Mouse (Mus musculus) ovary, adult 18-20 months (tissue): ENCODE measurements around the gene Adamts13.
A peak's percentile ranks its signal among the peaks of the same experiment; 100 is the strongest.

Experiments used
- DNase-seq: peaks from one replicate; pipeline ENCODE4 v3.0.0; 2022; ENCODE audit warnings: low spot score, mixed read lengths

Adamts13 gene

DNA sequence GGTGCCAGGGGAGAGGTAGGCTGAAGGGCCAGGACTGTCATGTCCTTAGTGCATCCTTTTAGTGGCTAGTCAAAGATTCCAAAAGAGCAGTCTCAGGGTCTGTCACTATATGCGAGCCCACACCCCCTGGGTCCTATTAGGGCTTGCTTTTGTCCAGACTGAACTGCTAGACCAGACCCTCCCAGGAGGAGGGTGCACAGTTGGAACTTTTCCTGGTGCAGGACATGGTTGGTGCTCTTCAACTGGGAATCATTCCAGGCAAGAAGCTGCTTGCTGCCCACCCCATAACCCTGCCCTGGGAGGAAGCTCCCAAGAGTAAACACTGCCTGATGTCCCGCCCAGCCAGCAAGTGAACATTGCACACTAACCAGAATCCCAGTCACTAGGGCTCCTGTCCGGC is at the start of gene Adamts13:
Gene Adamts13, plus strand, starts transcription at position 301 of the 400 bp plus-strand sequence.
- no peak for DNase-seq

DNA sequence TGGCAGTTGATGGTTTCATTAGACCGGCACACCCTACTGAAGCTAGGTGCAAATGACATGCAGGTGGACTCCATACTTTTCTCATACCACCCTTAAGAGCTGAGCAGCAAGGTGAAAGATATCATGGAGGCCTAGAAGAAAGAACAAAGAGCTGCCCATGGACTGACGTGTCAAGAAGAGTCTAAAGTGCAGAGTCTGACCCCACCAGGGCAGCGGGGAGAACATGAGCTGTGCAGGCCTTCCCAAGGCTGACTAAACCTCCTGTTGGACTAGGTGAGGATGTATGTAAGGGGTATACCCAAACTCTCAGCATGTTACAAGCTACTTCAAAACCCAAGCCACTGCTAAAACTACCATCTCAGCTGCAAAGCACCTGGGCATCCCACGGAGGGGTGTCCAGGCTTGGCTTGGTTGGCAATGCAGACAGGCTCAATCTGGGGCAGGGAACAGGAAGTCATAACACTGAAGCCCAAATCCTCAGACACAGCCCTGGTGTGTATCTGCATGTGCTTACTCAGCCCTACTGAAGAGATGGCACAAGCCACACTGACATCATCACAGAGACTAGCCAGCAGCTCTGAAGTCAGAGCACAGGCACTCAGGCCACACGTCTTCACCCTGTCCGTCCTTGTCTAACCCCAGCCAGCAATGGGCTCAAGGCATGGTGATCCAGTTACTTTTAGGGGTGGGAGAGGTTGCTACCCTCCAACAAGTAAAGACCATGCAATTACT is 45.3 kb upstream of the Adamts13 start:
- DNase-seq = no peak

DNA sequence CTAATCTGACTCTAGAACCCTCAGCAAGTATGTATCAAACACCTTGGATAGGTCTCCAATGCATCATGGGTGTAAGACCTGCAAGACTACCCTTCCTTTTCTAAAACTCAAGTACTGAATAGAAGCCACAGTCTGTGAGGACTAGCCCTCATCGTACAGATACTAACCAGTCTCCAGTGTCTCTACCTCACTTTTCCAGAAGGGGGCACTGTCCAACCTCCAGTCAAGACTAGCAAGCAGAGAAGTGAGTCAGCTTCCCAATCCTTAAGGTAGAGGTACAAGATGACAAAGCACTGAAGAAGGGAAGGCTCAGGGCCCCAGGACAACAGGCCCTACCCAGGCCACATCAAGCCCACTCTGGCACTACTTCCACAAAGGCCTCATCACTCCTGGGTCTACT is 42.8 kb upstream of the Adamts13 start:
- DNase-seq = no peak

DNA sequence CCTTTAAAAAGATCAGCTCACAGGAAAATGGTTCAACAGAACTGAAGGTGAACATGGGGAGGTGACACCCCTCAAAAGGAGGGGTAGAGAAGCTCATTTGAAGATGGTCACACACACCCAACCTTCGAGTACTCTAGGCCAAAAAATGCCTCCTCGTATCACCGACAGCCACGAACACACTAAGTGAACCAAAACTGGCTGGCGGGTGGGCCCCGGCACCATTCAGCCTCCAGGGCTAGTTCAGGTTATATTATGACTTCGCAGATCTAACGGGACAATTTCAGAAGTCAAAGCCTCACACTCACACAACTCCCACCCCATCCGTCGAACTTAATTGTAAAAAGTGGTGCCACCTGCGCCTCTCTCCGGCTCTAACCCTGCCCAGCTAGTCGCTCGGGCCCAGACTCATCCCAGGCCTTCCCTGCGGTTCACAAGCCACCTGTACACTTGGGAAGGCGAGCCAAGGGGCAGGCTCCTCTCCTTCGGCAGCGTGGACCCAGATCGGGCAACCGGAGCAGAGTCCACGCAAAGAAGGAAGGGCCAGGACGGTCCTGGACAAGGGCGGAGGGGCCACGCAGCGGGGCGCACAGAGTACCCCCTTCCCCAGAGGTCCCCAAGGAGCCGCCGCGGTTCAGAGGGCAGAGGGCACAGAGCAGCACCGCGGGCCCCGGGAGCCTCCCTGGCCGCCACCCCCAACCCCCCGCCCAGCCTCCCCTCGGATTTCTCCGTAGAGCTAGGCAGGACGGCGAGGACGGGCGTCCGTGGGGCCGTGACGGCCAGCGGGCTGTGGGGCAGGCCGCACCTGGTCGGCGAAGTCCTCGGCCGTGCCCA is 40.5 kb upstream of the Adamts13 start:
- no peak for DNase-seq

DNA sequence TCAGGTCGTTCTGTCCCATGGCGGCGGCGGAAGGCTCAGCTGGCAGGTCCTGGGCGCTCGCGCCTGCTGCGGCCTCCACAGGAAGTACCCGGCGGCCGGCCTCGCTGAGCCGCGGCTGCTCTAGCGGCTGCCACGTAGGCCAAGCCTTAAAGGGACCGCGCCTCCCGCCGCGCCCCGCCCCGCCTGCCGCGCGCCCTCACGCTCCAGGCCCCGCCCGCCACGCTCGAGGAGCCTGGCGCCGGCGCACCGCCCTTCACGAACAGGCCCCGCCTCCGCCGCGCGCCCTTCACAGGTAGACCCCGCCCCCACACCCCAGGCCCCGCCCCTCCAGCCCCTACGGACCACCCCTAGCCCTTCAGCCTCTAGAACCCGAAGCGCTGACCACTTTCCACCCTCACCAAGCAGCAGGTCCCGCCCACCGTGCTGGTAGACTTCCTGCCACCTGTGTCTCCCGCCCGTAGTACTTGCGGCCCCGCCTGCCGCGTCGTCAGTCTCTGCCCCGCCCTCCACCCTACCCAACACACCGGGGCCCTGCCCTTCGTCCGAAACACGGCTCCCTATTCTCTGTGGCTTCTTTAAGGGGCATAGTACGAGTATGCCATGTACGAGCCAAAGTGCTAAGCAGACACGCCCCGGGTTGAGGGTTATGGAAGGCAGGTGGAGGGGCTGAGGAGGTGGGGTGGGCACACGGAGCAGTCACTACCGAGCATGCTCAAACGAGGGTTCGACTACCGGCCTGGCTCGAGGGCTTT is 39.7 kb upstream of the Adamts13 start, which contains the start of the genes Surf4 and Stkld1:
Gene Surf4, minus strand, starts transcription at position 625 of the 752 bp plus-strand sequence.
Gene Stkld1, plus strand, starts transcription at position 744 of the 752 bp plus-strand sequence.
- DNase-seq = peak; percentile 94

DNA sequence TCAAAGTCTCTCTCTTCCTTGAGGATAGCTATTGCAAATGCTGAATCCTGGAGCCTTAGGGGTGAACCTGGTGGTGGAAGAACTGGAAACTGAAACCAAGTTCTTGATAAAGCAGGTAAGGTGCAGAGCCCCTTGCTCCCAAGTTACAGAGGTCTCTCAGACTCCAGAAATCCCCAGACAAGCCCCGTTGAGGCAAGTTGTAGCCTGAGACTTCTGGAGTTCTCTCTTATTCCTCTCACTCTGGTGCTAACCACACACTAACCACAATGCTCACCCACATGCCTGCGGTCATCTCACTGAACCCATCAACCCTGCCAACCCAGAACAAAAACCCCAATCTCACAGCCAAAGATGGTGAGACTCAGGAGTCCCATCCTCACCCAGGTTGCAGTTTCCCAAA is 37.9 kb upstream of the Adamts13 start:
- no peak for DNase-seq

DNA sequence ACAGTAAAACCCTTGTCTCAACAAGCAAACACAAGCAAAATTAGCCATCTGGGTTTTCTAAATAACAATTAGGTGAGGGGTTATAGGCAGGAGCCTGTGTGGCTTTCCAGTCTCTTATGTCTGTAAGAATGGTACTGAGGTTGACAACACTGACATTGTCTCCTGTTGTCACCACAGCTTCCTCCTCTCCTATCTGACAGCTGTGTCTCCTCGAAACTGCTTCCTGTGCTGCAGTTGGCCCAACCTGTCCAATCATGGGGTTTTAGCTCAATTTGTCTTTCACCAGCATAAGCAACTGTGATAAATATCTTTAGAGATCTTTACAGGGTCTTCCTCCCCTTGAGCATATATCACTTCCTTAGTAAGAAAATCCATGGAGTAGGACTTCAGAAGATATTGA is 36.8 kb upstream of the Adamts13 start:
- no peak for DNase-seq

DNA sequence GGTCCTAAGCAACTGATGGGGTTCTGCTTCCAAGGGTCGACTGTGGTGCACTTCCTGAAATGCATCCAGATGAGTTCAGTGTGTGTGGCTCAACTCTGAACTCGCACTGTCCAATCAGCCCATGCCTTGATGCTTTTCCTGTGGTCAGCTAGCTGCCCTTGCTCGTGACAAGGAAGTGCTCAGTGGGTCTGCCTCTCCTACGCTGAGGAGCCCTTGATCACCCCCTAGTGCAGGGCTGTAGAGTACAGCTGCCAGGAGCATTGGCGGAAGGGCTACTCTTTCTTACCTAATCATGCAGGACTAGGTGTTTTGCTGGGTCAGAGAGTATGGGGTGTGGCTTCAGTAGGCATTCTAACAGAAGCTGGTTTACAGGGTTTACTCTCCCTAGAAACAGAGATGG is 31.7 kb upstream of the Adamts13 start:
- no peak for DNase-seq

DNA sequence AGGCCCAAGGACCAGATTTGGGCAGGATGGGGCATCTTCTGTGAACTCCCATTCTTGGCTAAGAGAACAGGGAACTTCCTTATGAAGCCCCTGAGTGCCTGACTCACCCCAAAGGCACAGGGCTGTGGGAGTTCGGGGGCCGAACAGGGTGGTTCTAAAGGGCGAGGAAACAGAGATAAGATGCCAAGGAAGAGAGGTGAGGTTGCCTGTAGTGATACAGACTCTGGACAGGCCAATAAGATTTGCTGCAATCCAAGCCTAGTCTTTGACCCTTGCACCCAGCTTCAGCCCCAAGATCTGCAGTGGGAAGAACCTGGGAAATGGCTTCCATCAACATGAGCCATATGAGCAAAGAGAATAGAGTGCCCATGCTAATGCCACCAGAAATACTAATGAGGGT is 30.0 kb upstream of the Adamts13 start:
- DNase-seq = no peak

DNA sequence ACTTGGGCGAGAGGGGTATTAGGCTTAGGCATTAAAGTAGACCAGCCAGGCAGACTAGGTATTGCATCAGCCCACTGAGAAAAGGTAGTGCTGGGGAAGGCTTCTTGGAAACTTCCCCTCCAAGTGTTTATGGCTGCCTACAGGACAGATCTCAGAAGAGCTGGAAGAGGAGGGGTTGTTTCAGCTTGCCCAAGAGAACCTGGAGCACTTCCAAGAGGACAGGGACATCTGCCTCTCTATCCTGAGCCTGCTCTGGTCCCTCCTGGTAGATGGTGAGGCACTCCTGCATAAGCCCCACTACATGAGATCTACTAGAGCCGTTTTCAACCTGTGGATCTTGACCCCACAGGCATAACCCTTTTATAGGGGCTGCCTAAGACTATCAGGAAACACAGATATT is 22.8 kb upstream of the Adamts13 start:
- DNase-seq = no peak

DNA sequence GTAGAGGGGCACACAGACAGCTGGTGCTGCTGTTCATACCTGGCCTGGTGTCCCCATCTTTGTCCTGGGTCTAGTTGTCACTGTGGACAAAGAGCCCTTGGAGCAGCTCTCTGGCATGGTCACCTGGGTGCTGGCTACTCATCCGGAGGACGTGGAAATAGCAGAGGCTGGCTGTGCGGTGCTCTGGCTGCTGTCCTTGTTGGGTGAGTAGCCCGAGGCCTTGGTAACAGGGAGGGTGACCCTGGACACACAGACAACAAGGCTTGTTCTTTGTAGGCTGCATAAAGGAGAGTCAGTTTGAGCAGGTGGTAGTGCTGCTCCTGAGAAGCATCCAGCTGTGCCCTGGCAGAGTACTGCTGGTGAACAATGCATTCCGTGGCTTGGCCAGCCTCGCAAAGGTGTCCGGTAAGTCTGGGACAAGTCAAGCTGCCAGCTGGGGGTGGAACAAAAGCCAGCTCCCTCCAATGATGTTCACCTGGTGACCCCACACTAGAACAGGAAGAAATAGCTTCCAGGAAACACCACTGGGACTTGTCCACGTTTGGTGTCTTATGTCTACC is 21.8 kb upstream of the Adamts13 start:
- DNase-seq = no peak

DNA sequence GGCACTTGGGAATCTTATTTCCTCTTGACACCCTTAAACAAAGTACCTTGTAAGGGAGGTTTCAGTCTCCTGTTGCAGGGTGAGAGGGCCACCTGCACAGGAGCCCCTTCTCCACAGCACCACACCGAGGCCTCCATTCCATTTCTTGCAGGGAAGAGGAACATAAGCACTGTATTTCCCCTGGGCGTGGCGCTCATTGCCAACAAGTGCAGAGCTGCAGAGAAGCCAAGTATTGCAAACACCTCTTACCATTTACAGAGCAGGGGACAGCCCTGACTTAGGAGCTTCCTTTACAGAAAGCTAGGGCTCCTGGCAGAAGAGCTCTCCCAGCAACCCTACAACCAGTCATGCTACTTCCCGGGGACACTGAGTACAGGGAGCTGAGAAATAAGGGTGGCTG is 21.0 kb upstream of the Adamts13 start:
- DNase-seq = no peak

DNA sequence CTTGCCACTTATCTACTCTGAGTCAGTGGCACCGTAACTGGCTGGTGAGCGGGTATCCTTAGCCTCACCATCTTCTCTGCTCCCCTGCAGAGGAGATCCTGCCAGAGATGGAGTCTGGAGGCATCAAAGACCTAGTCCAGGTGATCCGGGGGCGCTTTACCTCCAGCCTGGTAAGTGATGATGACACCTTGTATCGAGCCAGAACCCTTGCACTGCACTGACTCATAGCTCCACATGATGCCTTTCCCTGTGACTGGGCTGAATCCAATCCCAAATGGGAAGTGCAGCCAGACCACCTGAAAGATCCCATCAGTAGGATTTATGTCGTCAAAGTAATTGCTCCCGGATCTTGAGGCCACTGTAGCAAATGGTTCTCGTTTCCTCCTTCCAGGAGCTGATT is 20.4 kb upstream of the Adamts13 start:
- no peak for DNase-seq

DNA sequence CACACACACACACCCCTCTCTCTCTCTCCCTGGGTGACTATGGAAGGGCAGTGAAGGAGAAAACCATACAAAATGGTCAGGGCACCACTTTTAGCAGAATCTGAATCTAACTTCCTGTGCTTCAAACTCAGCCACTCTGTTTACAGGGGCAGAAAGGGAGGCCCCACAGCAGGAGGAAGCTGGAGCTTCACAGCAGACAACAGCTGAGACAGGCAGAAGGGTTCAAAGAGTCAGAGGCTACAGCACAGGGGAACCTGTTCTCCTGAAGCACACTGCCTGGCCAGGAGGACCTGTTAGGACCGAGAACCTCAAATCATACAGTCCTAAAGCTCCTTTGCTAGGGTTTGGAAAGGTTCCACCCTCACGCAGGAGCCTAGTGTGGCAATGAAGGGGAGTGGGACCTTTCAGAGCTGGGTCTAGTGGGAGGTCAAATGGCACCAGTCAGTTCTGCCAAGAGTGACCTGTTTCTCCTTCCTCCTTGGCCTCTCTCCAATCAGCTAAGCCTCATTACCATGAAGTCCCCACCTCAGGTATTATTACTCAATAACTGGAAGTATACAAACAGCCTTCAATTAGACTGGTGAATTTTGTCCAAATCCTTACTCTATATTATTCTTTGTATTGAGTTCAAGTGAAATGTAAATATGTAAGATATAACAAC is 18.4 kb upstream of the Adamts13 start:
- no peak for DNase-seq

DNA sequence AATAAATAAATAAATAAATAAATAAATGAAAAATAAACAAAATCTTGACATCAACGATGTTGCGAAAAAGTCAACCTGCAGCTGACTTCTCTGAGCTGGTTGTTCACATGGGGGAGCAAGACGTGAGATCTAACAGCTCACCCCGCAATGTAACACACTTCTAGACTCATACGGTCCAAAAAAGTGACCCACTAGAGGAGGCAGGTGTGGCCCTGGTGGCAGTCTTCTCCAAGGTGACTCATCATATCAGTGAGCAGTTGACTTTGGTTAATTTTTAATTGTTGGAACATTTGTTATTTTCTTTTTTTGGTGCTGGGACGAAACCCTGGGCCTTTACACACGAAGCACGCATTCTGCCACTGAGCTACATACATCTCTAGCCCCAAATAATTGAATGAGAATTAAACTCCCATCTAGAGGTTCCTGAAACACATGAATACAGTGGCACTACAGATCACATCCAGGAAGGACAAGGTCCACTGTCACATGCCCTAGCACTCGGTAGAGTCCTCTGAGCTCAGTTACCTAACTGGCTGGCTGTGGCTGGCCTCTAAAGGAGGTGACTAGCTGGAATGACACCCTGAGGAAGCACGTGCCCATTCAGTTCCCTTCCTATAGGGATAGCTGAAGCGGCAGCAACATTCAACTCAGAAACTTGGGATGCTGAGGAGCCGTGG is 16.3 kb upstream of the Adamts13 start:
- DNase-seq = no peak

DNA sequence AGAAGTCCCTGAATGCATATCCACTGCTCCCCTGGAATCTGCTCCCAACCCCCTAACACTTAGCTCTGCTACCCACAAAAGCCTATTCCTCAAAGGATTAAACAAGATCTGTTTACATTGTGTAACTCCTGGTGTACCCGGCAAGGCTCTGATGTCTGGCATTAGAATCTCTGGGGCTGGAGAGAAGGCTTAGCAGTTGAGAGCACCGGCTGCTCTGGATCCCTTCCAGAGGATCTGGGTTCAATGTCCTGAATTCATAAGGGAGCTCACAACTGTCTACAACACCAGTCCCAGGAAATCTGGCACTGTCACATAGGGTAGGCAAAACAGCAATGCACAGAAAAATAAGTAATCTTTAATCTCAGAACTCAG is 15.7 kb upstream of the Adamts13 start:
- no peak for DNase-seq

DNA sequence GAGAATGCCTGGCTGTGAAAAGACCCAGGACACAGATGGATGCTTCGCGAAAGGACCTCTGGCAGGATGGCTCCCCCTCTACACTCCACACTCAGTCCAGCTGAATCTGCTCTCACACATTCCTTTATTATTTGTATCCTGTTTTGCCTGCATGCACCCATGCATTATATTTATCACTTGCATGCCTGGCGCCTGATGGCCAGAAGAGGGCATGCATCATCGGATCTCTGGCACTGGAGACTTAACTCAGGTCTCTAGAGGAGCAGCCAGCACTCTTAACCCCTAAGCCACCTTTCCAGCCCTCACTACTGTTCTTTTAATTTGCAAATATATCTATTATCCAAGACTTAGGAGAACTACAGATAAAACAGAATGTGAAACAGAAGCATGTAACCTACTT is 12.5 kb upstream of the Adamts13 start:
- no peak for DNase-seq

DNA sequence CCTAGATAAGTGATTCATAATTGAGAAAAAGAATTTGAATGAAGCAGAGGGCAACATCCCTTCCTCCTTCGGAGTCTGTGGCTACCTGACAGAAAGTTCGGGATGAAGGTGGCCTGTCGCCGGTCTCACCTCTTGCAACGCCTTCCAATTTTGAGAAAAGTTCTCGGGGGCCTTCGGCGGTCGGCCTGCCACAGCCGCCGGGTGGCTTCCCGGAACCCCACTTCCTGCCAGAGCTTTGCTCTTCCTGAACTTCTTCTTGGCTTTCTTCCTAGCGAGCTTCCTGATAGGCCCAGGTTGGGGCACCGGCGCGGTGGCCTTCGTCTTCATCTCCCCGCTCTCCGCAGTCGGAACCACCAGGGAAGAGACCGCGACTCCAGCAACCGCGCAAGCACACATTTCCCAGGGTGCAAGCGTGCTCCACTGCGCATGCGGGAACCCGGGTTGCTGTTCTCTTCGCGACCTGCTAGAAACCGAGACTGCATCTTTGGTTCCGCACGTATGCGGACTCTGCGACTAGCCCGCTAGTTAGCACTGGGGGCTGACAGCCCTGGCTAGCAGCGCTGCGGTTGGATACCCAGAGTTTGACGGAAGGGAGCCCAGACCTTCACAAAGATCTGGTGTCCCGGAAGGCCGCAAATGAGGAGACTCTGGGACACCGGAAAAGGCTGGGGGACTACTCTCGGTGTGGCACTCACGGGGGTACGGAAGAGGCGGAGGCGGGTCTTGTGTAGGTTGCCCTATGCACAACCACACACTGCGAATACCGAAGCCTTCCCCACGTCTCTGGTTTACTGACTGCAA is 9.1 kb upstream of the Adamts13 start, which contains the start of gene Rexo4:
Gene Rexo4, minus strand, starts transcription at position 464 of the 801 bp plus-strand sequence.
- peak; percentile 88 for DNase-seq

DNA sequence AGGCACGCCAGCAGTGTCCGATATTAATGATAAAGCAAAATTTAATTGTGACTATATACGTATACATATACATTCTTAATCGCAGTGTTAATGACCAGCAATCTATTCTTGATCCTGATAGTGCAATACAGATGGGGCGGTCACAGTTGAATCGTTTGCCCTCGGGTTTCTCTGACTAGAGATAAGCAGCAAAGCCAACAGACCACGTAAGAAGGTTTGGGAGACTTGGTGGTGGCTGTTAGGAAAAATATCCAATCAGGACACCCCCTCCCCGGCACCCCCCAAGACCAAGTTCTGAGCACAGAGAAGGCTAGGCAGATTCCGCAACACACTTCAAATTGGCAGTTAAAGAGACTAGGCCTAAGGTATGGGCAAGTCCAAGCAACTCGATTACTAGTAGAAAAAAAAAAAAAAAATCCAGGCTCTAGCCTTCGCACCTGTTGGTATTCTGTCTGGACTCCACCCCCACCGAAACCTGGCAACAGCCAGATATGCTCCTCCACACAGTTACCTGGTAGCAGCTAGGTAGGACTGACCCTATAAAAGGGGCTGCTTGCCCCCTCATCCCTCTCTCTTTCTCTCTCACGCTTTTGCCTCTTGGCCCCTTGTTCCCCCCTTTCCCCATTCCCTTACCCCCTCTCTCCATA is 8.4 kb upstream of the Adamts13 start:
- DNase-seq = no peak

DNA sequence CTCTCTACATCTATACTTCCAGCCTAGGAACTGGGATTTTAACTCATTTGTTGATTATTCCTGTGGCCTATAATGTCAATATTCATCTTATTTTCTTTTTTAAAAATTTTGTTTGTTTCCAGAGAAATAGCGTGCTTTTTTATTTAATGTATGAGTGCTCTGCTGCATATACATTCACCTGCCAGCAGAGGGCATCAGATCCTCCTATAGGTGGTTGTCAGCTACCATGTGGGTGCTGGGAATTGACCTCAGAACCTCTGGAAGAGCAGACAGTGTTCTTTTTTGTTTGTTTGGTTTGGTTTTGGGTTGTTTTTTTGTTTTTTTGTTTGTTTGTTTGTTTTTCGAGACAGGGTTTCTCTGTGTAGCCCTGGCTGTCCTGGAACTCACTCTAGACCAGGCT is 6.0 kb upstream of the Adamts13 start:
- no peak for DNase-seq
